Mouse (Mus musculus) granulocyte monocyte progenitor cell, adult 5-6 weeks (primary cell): ENCODE measurements around the gene Dip2b. TPM values are rescaled to one million over a fixed set of nuclear protein-coding genes. Genes with fewer than 3 reads are reported as not detected.

ENCODE experiments used
- ATAC-seq: replicated peaks from 2 replicates; pipeline ENCODE4 v1.8.0; 2016; ENCODE audit warnings: mild to moderate bottlenecking, moderate TSS enrichment, inconsistent platforms; ENCODE audit not compliant: poor library complexity, severe bottlenecking
- total RNA-seq, 2 experiments: library from RNA; stranded (forward) in 1 of 2; stranded (reverse) in 1 of 2; fragments of 200-712, 200-1000 nt in 1 of 2; fragments of >200 nt in 1 of 2; fragmentation: Nextera tagmentation in 1 of 2; gene quantifications; 2 replicates each; pipeline ENCODE4 v1.2.3; 2014 to 2017

Dip2b gene
- total RNA-seq (2014; fragmentation: Nextera tagmentation) (13.3 and 23.3 TPM in 2 replicates), total RNA-seq (2017) (11.0 and 11.9 TPM in 2 replicates)

GRCm38 (mm10) chr15:100038470-100038971 is at the start of gene Dip2b:
TSS of gene Dip2b (plus strand) at chr15:100038664.
- peak; percentile 71 for ATAC-seq

- no peak for ATAC-seq
Observed at GRCm38 (mm10) chr15:99993100-99993499, 45.4 kb upstream of the Dip2b start.

- ATAC-seq: no peak
Observed at GRCm38 (mm10) chr15:99997114-99997804, 41.2 kb upstream of the Dip2b start.

- ATAC-seq: peak; percentile 59
Observed at GRCm38 (mm10) chr15:99999390-99999789, 39.1 kb upstream of the Dip2b start.

GRCm38 (mm10) chr15:100004677-100005273 is 33.7 kb upstream of the Dip2b start:
- peak; percentile 48; the same call in 1 of the 2 replicates for ATAC-seq

- no peak for ATAC-seq
Observed at GRCm38 (mm10) chr15:100006180-100006579, 32.3 kb upstream of the Dip2b start.

GRCm38 (mm10) chr15:100018280-100018899 is 20.1 kb upstream of the Dip2b start:
- ATAC-seq: no peak

- no peak for ATAC-seq
Observed at GRCm38 (mm10) chr15:100021175-100021574, 17.3 kb upstream of the Dip2b start.

GRCm38 (mm10) chr15:100022923-100023322 is 15.5 kb upstream of the Dip2b start:
- ATAC-seq: peak; percentile 50

- ATAC-seq: no peak
Observed at GRCm38 (mm10) chr15:100025076-100025834, 13.2 kb upstream of the Dip2b start.

GRCm38 (mm10) chr15:100028133-100028532 is 10.3 kb upstream of the Dip2b start:
- no peak for ATAC-seq

GRCm38 (mm10) chr15:100029497-100029896 is 9.0 kb upstream of the Dip2b start:
- no peak for ATAC-seq

- no peak for ATAC-seq
Observed at GRCm38 (mm10) chr15:100029900-100030299, 8.6 kb upstream of the Dip2b start.

- ATAC-seq: no peak
Observed at GRCm38 (mm10) chr15:100032546-100032945, 5.9 kb upstream of the Dip2b start.

- ATAC-seq: peak; percentile 47
Observed at GRCm38 (mm10) chr15:100039001-100039701, 687 bp downstream of the Dip2b start.

- no peak for ATAC-seq
Observed at GRCm38 (mm10) chr15:100040541-100041266, 2.2 kb downstream of the Dip2b start.

- peak; percentile 65 for ATAC-seq
Observed at GRCm38 (mm10) chr15:100041267-100042047, 3.0 kb downstream of the Dip2b start.

- no peak for ATAC-seq
Observed at GRCm38 (mm10) chr15:100042048-100042400, 3.6 kb downstream of the Dip2b start.

GRCm38 (mm10) chr15:100045576-100045975 is 7.1 kb downstream of the Dip2b start:
- ATAC-seq: no peak
